Mouse (Mus musculus): ENCODE data around the gene Kank1.

Kank1 gene

DNA sequence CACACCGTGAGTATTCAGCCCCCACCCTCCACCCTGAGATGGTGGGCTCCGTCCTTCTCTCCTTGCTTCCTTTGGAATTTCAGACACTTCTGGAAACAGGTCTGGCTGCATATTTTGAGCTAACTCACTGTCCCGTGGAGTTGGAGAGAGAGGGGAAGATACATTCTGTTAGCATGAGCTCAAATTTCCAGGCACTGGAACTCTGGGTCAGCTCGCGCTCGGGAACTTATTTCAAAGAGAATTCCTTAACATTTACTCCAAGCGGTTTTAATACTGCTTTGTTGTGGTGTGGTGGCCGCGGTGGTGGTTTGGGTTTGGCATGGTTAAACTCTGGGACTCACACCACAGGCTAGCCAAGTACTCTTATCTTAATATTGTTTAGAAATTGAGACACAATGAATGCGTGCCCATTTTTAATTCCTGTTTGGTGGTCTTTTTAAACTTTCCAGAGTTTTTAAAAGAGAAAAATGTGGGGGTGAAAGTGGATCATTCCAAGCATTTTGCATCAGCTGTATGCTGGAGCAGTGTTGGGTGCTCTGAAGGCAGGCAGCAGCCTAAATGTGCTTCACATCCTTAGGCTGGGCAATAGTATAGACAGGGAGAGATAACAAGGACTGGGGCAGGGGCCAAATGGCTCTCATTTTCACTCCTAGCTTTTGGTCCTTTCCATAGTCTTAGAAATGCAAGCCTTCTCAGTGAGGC, 170.6 kb downstream of the Kank1 start:
- DNase-seq = peak in 1 of 2 experiments; percentile 29

DNA sequence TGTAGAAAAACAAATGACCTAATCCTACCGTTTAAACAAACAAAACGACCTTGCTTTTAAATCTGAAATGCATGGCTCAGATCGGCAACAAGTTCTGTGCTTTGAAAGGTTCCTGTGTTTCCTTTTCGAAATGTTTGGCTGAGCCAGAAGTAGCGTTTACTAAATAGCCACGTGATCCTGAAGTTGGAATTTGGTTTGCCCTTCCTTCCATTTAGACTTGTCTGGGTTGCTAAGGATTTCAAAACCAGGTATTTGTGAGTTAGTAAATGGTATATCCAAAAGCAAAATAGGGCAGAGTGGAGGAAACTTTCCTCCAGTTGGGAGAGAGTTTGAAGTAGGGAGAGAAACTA, 171.1 kb downstream of the Kank1 start:
- DNase-seq = peak in 1 of 2 experiments; percentile 37

- DNase-seq = no peak
Observed at GRCm38 (mm10) chr19:25409239-25409638, 172.5 kb downstream of the Kank1 start.

GRCm38 (mm10) chr19:25411353-25411752, 174.6 kb downstream of the Kank1 start:
- DNase-seq = no peak

DNA sequence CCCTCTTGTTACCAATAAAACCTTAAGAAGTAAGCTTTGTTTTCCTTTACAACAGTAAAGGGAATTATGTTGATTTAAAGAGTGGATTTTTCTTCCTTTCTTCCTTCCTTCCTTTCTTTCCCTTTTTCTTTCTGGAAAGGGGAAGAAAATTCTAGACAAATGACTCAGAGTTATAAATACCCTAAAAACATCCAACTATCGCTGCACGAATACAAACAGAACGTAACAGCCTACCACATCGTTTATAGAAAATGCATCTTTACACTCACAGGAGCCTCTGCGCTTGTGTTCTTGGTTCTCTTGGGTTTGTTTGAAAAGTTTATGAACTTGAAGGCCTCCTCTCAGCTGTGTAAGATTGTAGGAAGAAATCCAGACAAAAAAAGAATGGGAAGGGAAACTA, 178.7 kb downstream of the Kank1 start:
- no peak for DNase-seq

- peak; percentile 17 to 73 for DNase-seq
Observed at GRCm38 (mm10) chr19:25417671-25418070, 180.9 kb downstream of the Kank1 start.

- DNase-seq = no peak
Observed at GRCm38 (mm10) chr19:25419983-25420382, 183.2 kb downstream of the Kank1 start.

GRCm38 (mm10) chr19:25422096-25422495, 185.3 kb downstream of the Kank1 start:
- peak; percentile 73 to 94 for DNase-seq

DNA sequence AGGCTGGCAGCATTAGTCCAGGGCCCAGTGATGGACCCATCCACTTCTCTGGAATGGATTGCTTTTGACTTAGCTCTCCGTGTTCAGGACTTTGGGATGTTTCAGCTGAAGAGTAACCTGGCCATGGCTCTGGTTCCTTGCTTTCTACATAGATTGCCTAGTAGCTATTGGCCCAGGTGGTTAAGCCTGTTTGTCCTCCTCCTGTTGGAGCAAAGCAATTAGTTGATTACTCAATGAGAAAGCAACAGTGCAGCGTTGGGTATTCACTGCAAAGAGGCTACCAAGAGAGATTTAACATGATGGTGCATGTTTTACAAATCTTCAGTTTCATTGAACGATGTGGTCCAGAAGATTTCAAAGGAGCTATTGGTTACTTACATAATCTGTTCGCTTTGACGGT, 186.6 kb downstream of the Kank1 start:
- no peak for DNase-seq

DNA sequence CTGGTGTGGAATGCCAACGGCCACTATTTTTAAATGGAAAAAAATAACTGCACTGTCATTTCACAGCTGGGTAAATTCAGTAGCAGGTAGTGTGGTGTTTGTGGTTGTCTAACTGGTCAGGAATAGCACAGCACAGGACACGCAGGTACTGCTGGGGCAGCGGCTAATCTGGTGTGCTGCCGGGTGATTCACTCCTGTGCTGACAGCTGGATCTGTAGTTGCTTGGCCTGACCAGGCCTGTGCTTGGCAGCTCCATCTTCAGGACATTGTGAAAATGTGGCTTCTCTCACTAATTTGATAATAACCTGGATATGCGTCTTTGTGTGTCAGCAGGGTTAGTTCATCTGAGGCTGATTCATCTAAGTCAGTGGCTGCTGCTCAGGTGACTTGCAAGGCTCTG, 189.7 kb downstream of the Kank1 start:
- no peak for DNase-seq

GRCm38 (mm10) chr19:25427886-25428285, 191.1 kb downstream of the Kank1 start:
- DNase-seq = no peak

GRCm38 (mm10) chr19:25428338-25428962, 191.7 kb downstream of the Kank1 start:
- DNase-seq = no peak

- no peak for DNase-seq
Observed at GRCm38 (mm10) chr19:25431431-25431830, 194.7 kb downstream of the Kank1 start.

GRCm38 (mm10) chr19:25431909-25432308, 195.1 kb downstream of the Kank1 start:
- no peak for DNase-seq

- DNase-seq = no peak
Observed at GRCm38 (mm10) chr19:25433169-25433690, 196.5 kb downstream of the Kank1 start.

DNA sequence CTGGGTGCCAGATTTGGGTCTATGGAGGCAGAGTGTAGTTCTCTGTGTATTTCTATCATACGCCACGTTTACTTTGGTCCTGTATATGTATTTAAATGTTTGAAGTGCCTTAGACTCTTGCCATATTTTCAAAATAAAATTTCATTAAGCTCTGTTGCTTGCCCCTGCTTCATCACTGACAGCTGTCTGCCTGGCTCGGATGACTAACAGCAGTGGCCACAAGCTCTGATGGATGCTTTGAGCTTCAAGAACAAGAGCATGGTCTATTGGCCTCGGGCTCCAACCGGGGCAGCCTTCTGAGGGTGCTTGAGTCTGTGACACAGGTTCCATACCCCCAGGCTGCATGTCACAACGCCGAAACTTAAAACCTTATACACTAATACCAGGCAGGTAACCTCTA, 197.6 kb downstream of the Kank1 start:
- no peak for DNase-seq

DNA sequence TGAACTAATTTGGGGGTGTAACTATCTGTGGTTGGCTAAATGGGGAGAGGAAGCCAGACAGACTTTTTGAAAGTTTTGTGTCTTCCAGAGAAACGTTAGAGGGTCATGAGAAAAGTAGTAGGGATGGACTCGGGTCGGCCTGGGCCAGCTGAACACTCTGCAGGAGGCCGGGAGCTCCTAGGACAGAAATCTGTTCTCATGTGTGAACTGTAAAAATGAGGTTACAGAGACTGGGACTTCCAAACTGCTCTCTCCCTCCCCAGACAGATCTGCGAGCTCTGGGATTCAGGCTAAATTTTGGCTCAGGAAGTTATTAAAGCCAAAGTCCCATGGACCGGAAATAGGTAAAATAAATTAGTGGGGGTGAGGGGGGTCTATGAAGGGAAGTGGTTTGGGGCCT, 198.0 kb downstream of the Kank1 start:
- no peak for DNase-seq

GRCm38 (mm10) chr19:25435412-25435811, 198.6 kb downstream of the Kank1 start:
- no peak for DNase-seq

DNA sequence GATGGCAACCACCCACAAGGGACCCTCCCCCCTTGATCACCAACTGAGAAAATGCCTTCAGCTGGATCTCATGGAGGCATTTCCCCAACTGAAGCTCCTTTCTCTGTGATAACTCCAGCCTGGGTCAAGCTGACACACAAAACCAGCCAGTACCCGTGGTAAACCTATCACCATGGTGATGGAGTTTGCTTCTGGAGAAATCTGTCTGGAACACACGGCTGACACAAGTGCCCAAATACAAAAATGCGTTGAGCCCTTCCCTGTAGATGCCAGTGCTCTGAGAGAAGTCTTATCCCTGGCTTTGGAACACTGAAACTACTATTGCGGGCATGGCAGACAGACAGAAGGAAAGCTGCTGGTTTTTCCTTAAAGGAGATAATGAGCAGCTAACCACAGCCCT, 199.4 kb downstream of the Kank1 start:
- no peak for DNase-seq

DNA sequence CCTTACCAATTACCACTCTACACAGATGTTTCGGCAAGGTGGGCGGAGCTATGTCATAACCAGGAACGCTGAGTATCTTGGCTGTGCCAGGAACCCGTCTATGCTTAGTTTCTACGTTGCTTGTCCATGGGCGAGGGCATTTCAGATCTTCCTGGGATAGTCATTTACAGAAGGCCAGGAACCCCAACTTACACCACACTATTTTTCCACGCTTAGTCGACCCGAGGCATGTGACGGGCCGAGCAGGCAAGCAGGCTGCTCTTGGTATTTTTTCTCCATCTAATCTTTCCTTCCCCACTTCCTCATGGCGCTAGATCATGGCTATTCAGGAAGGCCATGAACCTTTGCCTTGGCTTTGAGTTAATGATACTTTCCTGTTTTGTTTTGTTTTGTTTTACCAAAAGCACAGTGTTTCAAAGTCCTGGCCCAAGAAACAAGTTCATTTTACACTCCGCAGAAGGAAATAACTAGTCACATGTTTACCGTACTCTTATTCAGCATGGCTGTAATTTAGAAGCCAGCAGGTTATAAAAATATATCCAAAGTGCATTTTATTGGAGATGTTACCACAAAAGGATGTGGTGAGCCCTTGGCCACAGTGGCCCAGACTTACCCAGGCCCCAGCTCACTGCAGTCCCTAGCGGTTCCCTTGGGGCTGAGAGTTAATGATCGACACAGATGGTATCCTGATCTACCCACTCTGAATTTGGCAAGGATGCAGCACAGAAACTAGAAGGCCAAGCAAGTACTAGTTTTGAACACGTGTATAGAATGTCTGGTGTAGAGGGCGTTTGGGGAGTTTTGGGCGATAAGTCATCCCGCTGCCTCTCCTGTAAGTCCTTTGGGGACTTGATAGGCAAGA, 200.2 kb downstream of the Kank1 start:
- peak; percentile 40 to 58 for DNase-seq

- DNase-seq = no peak
Observed at GRCm38 (mm10) chr19:25438246-25438645, 201.5 kb downstream of the Kank1 start.

DNA sequence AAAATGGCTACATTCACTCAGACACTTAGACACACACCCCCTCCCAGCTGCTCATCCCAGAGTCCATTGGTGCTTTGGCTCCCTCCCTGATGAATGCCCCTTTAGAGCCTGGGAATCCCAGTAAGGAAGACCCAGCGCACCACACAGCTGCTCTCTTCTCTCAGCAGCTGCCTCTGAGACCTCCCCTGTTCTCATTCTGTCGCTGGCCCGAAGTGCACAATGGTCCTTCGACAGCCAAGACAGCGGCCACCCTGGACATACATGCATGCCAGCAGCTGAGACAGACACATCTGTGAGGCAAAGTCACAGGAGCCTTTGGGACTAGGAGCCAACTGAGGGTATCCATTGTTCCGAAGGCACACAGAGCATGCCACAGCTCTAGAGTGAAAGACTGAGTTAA, 203.0 kb downstream of the Kank1 start:
- no peak for DNase-seq

DNA sequence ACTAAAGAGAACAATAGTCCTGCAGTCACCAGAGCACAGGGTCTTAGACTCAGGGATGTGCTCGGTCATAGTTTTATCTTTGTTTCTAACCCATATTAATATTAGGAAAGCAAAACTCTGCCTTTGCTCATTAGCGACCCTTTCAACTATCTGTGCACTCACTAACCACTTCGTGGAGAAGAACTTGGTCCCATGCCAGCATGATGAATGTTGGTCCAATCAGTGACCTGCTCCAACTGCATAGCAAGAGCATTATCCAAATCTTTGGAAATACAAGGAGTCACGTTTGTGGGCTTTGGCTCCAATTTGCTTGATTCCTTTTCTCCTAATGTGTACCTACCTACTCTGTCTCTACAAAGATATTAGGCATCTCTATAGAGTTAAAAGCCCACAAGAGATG, 204.0 kb downstream of the Kank1 start:
- no peak for DNase-seq

GRCm38 (mm10) chr19:25445054-25445453, 208.3 kb downstream of the Kank1 start:
- peak; percentile 71 to 88 for DNase-seq

Measured in kidney, postnatal 25 days (tissue).